Mouse (Mus musculus) ES-Bruce4 (cell line): ENCODE measurements at regions not wholly inside any gene's neighbourhood (a gene's known extent, or its start where the extent isn't known, plus 50 kb on each side); places are given as distances from the start of the nearest gene placed in this dataset.

ENCODE experiments used
- CTCF ChIP-seq: IDR thresholded peaks from one replicate; pipeline ENCODE4 v1.8.1; 2011; ENCODE audit warnings: low read depth, low read length
- POLR2A ChIP-seq: IDR thresholded peaks from one replicate; pipeline ENCODE4 v1.8.1; 2011; ENCODE audit warnings: low read length; ENCODE audit not compliant: insufficient read depth

DNA sequence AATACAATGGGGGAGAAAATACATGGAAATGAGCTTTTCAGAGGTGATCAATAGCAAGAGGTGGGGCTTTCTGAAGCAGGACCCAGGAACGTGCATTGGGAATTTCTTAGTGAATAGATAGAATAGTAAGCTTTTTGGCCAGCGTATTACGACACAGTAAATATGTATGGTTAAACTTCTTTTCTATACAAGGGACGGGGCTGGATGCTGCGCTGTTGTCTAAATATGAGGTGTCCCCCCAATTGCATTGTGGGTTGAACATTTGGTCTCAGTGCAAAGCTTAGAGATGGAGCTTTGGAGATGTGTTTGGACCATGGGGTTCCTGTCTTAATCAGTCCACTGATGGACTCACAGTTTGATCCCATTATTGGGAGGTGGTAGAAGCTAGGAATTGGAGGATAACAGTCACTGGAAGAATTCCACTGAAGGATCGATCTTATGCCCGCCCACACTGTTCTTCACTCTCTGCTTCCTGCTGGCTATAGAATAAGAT lies 168.6 kb downstream of the Gm19410 start:
- TF ChIP-seq CTCF (no peak), POLR2A (no peak)
